Mouse (Mus musculus) monocyte, adult 2 months (primary cell): ENCODE results near the gene Ros1.

ENCODE experiments used
- DNase-seq, 2 experiments: peaks; one replicate each; pipeline ENCODE4 v3.0.0; 2022; ENCODE audit warnings: low spot score in 2 of 2, low read depth in 1 of 2

Gene Ros1

DNA sequence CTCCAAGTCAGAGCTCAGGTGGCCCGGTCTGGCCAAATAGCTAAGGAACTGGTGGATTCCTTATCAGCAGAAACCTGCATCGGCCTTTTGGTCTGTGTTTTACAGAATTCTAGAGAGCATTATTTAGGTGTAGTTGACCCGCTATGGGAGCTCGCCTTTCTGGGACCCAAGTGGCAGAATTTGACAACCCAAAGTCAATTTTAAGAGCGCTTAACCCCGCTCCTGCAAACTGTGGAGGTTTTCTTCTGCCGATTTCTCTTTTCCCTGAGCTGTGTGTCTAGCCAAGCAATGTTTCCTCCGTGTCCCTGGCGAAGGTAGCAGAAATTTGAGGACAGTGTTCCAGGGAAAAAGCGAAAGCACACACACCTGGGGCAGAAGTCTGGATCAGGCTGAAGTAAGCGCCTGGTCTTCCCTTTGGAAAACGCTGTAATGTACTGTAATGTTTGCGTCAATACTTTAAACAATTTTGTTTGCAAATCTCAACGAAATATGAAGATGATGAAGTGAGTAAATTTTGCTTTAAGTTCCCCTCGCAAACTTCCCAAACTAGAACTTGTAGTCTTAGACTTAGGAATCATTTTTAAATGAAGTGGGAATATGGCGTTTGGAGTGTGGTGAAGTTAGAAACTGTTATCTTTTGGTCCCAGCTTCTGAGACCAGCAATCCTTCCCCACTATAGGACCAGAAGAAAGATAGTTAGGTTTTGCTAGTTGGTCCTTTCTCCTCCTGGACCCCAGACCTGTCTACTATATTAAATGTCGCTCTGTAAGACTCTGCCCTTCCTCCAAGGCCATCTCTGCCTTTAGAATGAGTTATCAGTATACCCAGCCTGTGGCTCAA, 171.6 kb downstream of the Ros1 start:
- DNase-seq, result no peak

DNA sequence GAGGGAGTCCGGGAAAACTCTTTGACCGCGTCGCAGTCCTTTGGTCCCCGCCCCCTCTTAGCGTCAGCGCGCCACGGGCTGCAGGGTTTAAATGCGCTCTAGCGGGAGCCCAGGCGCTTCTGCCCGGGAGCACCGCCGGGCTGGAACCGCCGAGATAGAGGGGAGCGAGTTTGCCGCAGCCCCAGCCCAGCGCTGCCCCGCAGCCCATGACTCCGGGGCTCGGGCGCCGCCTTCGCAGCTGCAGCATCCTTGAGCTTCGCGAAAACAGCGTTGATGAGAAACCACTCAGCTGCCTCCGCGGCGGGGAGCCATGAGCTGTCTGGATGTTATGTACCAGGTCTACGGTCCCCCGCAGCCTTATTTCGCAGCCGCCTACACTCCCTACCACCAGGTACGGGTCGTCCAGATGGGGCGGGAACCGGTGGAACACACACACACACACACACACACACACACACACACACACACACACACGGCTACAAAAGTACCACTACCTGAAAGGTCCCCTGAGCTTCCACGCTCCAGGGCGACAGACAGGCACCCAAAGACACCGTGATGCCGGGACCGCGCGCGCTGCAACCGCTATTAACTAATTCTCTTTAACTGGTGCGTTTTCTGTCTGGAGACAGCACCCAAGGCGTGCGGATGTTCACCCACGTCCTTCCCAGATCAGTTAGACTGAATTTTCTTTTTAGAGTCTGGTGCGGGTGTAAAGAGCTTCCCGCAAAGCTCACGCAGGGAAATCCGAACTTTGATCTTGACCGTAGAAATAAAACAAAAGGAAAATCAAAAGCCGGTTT, 172.4 kb downstream of the Ros1 start, which contains the start of gene Vgll2:
Gene Vgll2, plus strand, starts transcription at position 90 of the 800 bp plus-strand sequence.
- no peak for DNase-seq

DNA sequence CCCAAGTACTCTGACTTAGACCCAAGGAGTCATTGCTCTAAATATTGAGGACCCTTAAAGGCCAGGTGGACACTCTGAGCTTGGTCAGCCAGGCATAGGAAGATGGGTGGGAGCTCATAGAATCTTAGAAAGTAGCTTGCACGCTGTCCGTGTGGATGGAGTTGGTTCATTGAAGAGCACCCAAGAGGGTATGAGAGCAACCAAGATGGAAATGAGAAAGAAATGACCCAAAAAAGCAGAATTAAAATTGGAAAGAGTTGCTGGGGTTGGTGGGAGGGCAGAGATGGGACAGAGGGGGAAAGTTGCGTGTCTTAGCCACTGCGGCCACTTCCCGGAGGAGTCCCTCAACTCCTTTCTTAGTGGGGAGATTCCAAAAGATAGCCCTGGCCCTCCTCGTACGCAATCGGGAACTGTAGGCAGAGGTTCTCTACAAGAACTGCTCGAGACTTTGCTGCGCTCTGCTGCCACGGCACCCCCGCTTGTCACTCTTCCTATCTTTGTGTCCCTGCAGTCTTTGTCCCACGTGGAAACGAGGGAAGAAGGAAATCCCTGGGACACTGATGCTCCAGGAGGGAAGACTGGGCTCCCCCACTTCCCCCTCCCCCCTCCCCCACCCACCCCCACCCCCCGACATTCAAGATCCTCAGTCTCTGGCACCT, 173.2 kb downstream of the Ros1 start:
- DNase-seq, result no peak

DNA sequence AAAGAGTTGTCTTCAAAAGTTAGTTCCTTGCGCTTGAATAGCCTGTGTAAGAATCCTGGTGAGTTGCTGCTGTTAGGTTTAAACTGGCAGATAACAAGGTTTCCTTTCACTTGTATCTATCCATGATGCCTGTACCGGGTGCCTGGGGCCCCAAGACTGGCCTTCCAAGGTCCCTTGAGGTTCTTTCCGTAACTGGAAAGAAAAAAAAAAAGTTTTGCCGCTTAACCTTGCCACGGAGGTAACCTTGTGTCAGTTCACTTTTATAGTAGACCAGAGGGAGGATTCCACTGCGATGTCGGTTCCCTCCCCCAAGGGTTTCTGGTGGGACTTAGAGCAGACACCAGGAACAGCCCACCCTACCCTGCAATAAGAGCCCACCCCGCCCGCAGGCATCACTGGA, 173.8 kb downstream of the Ros1 start:
- DNase-seq, result no peak

DNA sequence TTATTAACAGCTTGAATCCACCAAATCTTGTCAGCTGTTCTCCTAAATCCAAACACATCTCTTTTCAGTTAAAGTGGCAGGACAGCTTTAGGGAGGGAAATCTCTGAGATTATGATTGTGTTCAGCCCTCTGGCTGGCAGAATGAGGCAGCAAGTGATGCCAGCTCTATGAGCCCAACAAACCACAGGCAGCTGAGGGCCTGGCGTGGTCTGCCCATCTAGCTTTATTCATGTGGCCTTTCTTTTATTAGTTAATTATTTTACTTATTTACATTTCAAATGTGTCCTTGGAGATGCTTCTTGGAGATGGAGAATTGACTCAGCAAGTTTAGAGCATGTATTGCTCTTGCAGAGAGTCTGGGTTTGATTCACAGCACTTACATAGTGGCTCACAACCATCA, 176.6 kb downstream of the Ros1 start:
- no peak for DNase-seq
